Mouse (Mus musculus) heart, adult 2 months (tissue): Measurements from ENCODE around the gene Mpzl2.

Experiments used
- CTCF ChIP-seq: fragments of 200-600 bp; IDR thresholded peaks from 2 replicates; pipeline ENCODE4 v1.8.1; 2022; ENCODE audit warnings: antibody characterized with exemption, mild to moderate bottlenecking, moderate library complexity
- EP300 ChIP-seq: fragments of 200-500 bp; IDR thresholded peaks from 2 replicates; pipeline ENCODE4 v1.6.1; 2011; ENCODE audit warnings: low read depth, low read length, control low read depth; ENCODE audit not compliant: insufficient read depth
- POLR2A ChIP-seq: fragments of 200-500 bp; IDR thresholded peaks from 2 replicates; pipeline ENCODE4 v1.6.1; 2011; ENCODE audit warnings: mild to moderate bottlenecking, low read depth, low read length, control low read depth; ENCODE audit not compliant: insufficient read depth

DNA sequence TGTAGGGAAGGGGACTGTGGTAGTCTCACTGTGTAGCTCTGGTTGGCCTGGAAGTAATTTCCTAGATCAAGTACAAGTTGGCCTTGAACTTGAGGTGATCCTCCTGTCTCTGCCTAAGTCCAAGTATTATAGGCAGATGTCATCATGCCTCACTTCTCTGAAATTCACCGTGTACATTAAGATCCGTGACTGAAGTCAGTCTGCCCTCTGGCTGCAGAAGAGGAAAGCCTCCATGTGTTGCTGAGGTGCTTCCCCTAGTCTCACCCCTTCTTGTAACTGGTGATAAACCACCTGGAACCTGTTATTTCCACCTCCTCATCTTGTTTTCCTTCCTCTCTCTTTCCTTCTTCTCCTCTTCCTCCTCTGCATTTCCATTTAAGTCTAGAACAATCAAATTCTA is 24.7 kb upstream of the Mpzl2 start:
- TF ChIP-seq CTCF (no peak), POLR2A (no peak), EP300 (no peak)
